Mouse (Mus musculus) left cerebral cortex, adult 11 months (tissue): ENCODE data around the gene BC030499.
"Not testable (repeated sequence)": the region's sequence is repeated elsewhere in the genome, so short reads cannot be mapped to it uniquely, and the experiment has no call there.

ENCODE experiments used
- DNase-seq: peaks from one replicate; pipeline ENCODE4 v3.0.0; 2022; ENCODE audit warnings: low spot score

The BC030499 gene

GRCm38 (mm10) chr11:78290654-78291053, at the start of gene BC030499:
Gene BC030499, plus strand, starts transcription at chr11:78290841.
- DNase-seq: peak; percentile 44

GRCm38 (mm10) chr11:78245261-78245626, 45.4 kb upstream of the BC030499 start:
- no peak for DNase-seq

- DNase-seq: peak; percentile 75
Measured at GRCm38 (mm10) chr11:78245627-78246317, 44.9 kb upstream of the BC030499 start, which contains the start of the genes Sdf2 and Supt6. Gene Sdf2, plus strand, starts transcription at chr11:78245746. Gene Supt6, minus strand, starts transcription at chr11:78245987.

- DNase-seq: no peak
Measured at GRCm38 (mm10) chr11:78246318-78247011, 44.2 kb upstream of the BC030499 start.

DNA sequence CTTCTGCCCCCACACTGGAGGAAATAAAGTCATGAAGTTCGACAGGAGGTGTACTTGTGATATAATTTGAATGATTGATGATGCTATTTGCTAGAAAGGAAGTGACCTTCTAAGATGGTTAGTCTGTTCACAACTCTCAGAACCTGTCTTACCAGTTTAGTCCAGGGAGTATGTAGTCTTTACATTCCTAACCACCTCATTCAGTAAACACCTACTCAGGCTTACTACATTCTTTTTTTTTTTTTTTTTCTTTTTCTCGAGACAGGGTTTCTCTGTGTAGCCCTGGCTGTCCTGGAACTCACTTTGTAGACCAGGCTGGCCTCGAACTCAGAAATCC, 43.7 kb upstream of the BC030499 start:
- no peak for DNase-seq

DNA sequence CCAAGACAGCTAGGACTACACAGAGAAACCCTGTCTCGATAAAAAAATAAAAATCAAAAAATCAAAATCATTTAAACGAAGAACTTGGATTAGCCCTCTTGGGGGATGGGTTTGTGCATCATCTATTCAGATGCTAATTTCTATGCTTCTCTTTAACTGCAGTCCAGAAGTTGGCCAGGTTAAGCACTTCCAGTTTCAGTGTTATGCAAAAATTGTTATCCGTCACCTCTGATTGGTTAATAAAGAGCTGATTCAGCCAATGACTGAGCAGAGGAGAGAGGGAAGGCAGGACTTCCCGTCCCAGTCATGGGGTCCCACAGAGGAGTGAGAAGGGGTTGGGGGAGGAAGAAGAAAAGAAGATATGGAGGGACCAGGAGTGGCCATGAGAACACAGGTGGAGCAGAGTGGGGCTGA, 42.9 kb upstream of the BC030499 start:
- DNase-seq: no peak

- DNase-seq: no peak
Measured at GRCm38 (mm10) chr11:78256618-78257017, 34.0 kb upstream of the BC030499 start.

DNA sequence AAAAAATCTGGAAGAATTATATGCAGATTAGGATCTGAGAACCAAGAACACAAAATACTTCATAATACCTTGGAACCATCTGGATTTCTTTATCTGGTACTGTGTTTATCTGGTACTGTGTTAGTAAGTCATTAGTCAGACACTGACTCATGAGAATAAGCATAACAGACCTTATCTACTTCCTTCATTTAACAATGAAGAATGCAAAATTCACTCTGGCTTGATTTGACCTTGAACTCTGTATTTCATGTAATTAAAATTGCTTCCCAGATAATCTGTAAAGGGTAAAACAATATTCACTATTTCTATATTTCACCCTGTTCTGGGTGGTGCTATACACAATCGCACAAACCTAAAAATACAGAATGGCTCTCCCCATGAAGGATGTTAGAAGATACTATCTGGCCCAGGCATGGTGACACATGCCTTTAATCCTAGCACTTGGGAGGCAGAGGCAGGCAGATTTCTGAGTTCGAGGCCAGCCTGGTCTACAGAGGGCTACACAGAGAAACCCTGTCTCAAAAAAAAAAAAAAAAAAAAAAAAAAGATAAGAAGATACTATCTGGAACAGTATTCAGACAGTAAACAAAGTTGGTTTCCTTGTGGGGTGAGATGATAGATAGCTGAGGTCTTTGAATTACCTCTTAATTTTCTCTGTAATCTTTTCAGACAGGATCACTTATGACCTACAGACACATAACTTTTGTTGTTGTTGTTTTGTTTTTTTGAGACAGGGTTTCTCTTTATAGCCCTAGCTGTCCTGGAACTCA, 30.0 kb upstream of the BC030499 start:
- no peak for DNase-seq

GRCm38 (mm10) chr11:78261380-78262352, 29.0 kb upstream of the BC030499 start, which contains the start of gene 2610507B11Rik:
Gene 2610507B11Rik, plus strand, starts transcription at chr11:78261752.
- peak; percentile 79 for DNase-seq

- DNase-seq: peak; percentile 32
Measured at GRCm38 (mm10) chr11:78262550-78262949, 28.1 kb upstream of the BC030499 start.

DNA sequence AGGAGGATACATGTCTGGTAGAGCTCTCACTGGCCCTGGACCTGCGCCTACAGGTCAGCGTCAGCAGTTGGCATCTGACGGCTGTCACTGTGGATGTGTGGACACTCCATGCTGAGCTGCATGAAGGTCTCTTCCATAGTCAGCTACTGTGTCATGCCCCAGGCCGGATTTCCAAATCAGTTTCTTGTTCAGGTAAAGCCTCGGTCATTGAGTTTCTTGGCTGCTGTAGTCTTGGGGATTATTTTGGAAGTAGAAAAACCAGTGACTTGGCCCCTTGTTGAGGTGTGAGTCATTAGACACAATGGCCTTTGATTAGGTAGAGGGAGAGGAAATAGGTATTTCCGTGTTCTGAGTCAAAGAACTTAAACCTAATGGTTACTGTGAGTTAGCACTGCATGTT, 25.1 kb upstream of the BC030499 start:
- DNase-seq: no peak

- peak; percentile 68 for DNase-seq
Measured at GRCm38 (mm10) chr11:78271986-78272385, 18.7 kb upstream of the BC030499 start.

DNA sequence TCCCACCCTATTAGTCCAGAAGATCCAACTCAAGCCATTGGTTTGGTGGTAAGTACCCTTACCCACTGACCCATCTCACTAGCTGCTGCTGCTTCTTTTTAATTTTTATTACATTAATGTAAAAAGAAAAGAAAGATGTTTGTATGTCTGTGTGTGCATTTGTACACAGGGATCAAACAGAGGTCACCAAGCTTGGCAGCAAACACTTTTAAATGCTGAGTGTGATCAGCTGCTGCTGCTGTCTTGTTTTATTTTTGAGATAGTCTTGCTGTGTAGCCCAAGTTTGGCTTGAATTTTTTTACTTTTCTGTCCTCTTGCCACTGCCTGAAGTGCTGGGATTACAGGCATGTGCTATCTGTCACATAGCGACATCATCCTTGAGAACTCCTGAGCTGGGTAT, 15.0 kb upstream of the BC030499 start:
- no peak for DNase-seq

- not testable (repeated sequence) for DNase-seq
Measured at GRCm38 (mm10) chr11:78276169-78276568, 14.5 kb upstream of the BC030499 start.

DNA sequence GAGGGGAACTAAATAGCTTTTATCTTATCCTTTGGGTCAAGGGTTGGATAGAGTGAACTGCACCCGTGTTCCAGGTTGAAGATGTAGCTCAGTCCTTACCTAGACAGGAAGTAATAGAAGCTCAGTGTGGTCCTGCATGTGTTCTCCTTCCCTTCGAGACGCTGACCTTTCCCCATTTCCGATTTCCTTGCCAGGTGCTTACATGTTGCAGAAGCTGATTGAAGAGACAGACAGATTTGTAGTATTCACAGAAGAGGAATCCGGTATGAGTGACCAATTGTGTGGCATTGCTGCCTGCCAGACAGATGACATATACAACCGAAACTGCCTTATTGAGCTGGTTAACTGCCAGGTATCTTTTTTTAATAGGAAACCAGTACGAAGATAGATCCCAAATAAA, 11.8 kb upstream of the BC030499 start:
- no peak for DNase-seq

DNA sequence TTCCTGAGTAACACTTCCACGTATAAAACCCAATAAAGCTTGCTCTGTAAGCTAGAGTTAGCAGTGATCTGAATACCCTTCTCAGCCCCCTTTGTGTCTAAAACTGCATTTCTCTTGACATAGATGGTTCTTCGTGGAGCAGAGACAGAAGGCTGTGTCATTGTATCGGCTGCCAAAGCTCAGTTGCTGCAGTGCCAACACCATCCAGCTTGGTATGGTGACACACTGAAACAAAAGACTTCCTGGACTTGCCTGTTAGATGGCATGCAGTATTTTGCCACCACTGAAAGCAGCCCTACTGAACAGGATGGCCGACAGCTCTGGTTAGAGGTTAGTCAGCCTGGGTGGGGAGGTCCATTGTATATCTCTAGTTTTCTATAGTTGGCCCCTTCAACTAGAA, 11.1 kb upstream of the BC030499 start:
- DNase-seq: no peak

DNA sequence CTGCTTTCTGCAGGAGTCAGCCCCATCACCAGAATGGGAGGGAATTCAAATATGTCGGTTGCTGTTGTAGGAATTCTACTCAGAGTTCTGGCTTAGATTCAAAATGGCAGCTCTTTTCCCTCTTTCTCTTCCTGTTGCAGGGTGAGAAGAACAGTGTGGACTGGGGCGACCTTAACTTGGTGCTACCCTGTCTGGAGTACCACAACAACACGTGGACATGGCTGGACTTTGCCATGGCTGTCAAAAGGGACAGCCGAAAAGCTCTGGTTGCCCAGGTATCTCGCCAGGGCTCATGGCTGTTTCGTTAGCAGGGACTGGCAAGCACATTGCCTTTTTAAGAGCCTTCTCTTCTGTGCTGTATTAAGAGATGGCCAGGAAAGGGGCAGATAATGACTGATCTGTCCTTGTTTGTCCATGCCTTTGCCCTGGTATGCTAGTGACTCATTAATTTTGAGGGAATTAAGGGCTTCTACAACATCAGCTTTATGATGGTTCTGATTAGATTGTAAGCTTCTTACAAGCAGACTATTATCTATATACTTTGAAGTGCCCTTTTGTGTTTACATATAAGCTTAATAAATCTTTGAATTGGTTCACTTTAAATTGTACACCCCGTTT, 1.4 kb upstream of the BC030499 start:
- DNase-seq: no peak

DNA sequence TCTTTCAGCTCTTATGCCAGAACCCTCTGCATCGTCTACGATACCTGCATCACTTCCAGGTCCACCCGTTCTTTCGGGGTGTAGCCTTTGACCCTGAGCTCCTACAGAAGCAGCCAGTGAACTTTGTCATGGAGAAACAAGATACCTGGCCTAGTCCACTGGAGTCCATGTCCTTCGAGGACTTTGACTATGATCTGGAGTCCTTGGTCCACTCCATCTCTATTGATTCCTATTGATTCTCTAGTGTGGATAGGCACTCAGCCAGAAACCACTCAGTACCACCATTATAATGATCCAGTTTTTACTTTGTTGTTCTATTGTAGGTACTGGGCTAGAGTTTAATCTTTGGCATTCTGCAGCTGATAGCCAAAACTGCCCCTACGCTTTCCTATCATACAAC, 3.9 kb downstream of the BC030499 start:
- DNase-seq: no peak

- no peak for DNase-seq
Measured at GRCm38 (mm10) chr11:78300917-78301316, 10.3 kb downstream of the BC030499 start.

GRCm38 (mm10) chr11:78301357-78302084, 10.9 kb downstream of the BC030499 start, which contains the start of gene Spag5:
Gene Spag5, plus strand, starts transcription at chr11:78301529.
- peak; percentile 85 for DNase-seq
